Mouse (Mus musculus): ENCODE results near the gene AA467197. TPM values are rescaled to one million over a fixed set of nuclear protein-coding genes. Genes with fewer than 3 reads are reported as not detected.

AA467197 gene
- polyA plus RNA-seq, 1 experiment from 2014 or later, result 0.63 TPM

DNA sequence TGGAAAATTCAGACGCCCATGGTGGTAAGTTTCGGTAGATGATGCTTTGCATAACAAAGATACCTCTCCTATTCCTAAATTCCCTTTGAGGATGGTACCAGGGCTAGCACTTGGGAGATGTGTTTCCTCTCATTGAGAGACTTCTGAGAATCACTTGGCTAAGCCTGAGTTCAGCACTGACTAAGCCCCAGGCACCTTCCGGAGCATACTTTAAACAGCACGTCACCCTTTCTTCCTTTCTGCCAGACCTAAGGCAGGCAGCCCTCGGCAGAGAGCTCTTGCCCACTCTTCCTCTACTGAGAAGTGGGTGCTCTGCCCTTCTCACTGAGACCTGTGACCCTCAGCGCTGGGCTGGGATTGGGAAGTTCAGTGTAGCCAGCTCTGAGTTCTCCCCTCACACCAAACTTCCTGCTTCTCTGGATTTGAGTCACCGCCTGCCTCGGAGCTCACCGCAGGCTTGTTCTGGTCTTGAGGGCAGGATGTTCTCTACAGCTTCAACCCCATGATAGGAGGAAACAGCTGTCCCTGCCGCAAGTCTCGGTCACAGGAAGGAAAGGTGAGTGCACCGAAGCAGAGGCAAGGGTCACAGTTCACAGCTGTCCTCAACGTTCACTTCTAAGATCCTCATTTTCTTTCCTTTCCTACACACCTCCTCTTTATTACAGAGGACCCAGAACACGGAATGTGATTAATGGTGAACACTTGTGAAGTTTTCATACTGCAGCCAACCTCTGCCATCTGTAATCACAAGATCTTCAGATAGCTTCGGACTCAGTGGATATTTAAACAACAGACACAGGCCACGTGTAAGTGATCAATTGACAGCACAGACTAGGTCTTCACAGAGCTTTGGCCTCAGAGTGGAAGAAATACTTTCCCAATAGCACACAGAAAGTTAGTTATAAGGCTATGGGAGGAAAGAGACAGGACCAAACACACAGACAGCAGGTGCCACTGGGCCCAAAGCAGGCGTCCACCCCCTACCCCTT is 15.6 kb downstream of the AA467197 start:
- Histone ChIP-seq H3K4me2 (replicated peaks) (no peak overlapping the region), H3K27me3 (replicated peaks) (no peaks in the 10 kb centered on the region), H3K4me3 (no peak overlapping the region), H3K9me3 (no peaks in the 10 kb centered on the region), H3K36me3 (no peaks in the 10 kb centered on the region), H3K9ac (no peak overlapping the region), H3K27ac (no peak overlapping the region), H3K4me1 (no peaks in the 10 kb centered on the region)
- ATAC-seq (ENCODE audit: low FRiP score, low read depth), result no peak
- WGBS, result 76% methylated on average over 17 of the region's 17 CpGs

- H3K36me3 ChIP-seq, result no peaks in the 10 kb centered on the region
- H3K27me3 ChIP-seq (replicated peaks), result no peaks in the 10 kb centered on the region
- 60% methylated on average over 2 of the region's 2 CpGs for WGBS
- H3K4me1 ChIP-seq, result no peaks in the 10 kb centered on the region
- H3K9me3 ChIP-seq, result no peaks in the 10 kb centered on the region
- no peak overlapping the region for H3K4me3 ChIP-seq
- no peak overlapping the region for H3K4me2 ChIP-seq (replicated peaks)
- H3K27ac ChIP-seq, result no peak overlapping the region
- H3K9ac ChIP-seq, result no peak overlapping the region
- no peak for ATAC-seq (ENCODE audit: low FRiP score, low read depth)
Measured at GRCm38 (mm10) chr2:122656052-122656451, 19.3 kb downstream of the AA467197 start.

GRCm38 (mm10) chr2:122656767-122657166 is 20.0 kb downstream of the AA467197 start:
- Histone ChIP-seq H3K4me3 (no peak overlapping the region), H3K9me3 (no peaks in the 10 kb centered on the region), H3K27me3 (replicated peaks) (no peaks in the 10 kb centered on the region), H3K9ac (no peak overlapping the region), H3K36me3 (no peaks in the 10 kb centered on the region), H3K27ac (no peak overlapping the region), H3K4me2 (replicated peaks) (no peak overlapping the region), H3K4me1 (no peaks in the 10 kb centered on the region)
- no peak for ATAC-seq (ENCODE audit: low FRiP score, low read depth)
- WGBS, result 82% methylated on average over 9 of the region's 9 CpGs

DNA sequence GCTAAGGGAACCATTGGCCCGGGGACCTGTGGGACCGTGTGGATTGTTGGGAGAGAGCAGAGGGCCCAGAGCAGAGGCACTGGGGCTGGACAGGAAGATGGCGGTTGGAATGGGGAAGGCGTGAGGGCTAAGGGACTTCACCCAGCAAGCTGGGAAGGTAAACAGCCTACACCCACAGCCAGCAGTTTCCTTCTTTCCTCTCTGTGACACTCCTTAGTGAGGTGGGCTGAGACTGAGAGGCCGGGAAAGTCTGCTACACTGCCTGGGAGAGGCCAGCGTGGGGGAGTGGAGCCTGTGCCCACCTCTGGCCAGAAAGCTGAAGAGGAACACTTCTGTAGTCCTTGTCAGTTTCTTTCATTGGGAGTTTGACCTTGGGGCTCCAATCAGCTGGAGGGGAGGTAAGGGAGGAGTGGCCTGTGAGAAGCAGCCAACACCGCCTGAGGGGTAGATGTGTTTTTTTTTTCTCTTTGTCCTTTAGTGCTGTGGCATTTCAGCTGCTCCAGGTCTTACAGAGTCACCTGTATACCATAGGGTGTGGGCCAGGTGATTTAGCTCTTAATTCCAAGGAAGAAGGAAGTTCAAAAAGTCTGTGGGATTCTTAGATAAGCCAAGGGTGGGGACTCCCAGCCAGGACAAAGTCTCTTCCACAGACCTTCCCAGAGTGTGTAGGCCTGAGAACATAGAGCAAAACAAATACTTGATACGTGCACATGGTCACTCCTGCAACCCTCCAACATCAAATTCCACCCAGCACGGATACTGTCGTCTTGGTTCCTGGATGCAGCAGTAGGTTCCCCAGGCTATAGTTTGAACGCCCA is 21.1 kb downstream of the AA467197 start:
- Histone ChIP-seq H3K4me1 (no peaks in the 10 kb centered on the region), H3K27ac (no peak overlapping the region), H3K27me3 (replicated peaks) (no peaks in the 10 kb centered on the region), H3K4me2 (replicated peaks) (no peak overlapping the region), H3K4me3 (no peak overlapping the region), H3K9ac (no peak overlapping the region), H3K36me3 (no peaks in the 10 kb centered on the region), H3K9me3 (no peaks in the 10 kb centered on the region)
- WGBS, result 85% methylated on average over 11 of the region's 11 CpGs
- no peak for ATAC-seq (ENCODE audit: low FRiP score, low read depth)

DNA sequence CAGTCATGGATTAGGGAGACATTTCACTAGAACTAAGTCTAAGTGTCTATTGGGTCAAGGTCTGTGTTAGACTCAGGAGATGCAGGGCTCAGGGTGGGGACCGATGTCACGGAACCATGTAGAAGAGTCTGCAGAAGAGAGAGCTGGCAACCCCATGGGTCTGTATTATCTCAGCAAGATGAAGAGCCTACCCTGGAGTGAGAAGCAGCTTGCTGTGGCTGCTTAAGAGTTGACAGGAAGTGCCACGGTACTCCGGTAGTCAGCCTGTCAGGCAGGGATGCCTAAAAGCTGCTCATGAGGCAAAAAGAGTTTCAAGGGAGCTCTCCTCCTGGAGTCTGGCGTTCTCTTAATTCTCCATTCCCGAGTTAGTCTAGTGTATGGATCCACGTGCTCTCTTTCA is 23.0 kb downstream of the AA467197 start:
- Histone ChIP-seq H3K4me1 (no peaks in the 10 kb centered on the region), H3K4me3 (no peak overlapping the region), H3K27ac (no peak overlapping the region), H3K36me3 (no peaks in the 10 kb centered on the region), H3K9me3 (no peaks in the 10 kb centered on the region), H3K4me2 (replicated peaks) (no peak overlapping the region), H3K27me3 (replicated peaks) (no peaks in the 10 kb centered on the region), H3K9ac (no peak overlapping the region)
- ATAC-seq (ENCODE audit: low FRiP score, low read depth), result no peak
- WGBS, result 88% methylated on average over 7 of the region's 7 CpGs

DNA sequence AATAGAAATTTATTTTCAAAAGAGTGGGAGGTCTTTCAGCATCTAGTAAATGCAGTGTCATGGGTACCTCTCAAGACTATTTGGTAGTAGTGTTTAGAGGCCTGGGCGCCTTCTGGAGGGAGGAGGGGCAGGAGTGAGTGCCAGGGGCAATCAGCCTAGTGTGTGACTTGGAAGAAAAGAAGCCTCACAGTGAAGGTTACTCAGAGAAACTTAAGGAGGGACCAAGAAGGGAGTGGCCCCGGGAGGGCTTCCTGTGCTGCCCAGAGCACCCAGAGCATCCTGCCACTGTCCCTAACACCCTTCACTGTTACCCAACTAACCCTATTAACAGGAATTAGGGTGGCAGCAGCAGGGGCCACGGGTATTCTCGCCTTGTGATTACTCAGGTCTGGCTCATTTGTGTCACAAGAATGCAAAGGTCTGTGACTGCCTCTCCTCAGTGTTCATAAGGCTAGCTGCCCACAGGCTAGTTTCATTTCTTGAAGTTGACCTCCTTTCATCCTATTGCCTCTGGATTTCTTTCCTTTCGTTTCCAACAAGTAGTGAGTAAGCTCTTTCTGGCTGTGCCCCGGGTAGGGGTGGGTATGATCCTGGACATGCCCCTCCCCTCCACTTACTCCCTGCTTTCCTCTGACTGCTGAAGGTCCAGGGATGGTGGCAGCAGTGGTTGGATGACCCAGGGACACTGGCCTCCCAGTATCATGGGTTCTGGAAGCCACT is 28.6 kb downstream of the AA467197 start:
- H3K4me1 ChIP-seq, result no peaks in the 10 kb centered on the region
- no peaks in the 10 kb centered on the region for H3K36me3 ChIP-seq
- H3K4me3 ChIP-seq, result no peak overlapping the region
- no peak for ATAC-seq (ENCODE audit: low FRiP score, low read depth)
- no peak overlapping the region for H3K27ac ChIP-seq
- H3K9me3 ChIP-seq, result no peaks in the 10 kb centered on the region
- H3K4me2 ChIP-seq (replicated peaks), result no peak overlapping the region
- H3K27me3 ChIP-seq (replicated peaks), result no peaks in the 10 kb centered on the region
- no peak overlapping the region for H3K9ac ChIP-seq
- 60% methylated on average over 6 of the region's 6 CpGs for WGBS

- Histone ChIP-seq H3K9ac (no peak overlapping the region), H3K4me3 (no peak overlapping the region), H3K4me1 (no peaks in the 10 kb centered on the region), H3K9me3 (no peaks in the 10 kb centered on the region), H3K27me3 (replicated peaks) (no peaks in the 10 kb centered on the region), H3K4me2 (replicated peaks) (no peak overlapping the region), H3K27ac (no peak overlapping the region), H3K36me3 (no peaks in the 10 kb centered on the region)
- 46% methylated on average over 12 of the region's 12 CpGs for WGBS
- peak; percentile 58; the same call in 1 of the 2 replicates for ATAC-seq (ENCODE audit: low FRiP score, low read depth)
Measured at GRCm38 (mm10) chr2:122665973-122666875, 29.4 kb downstream of the AA467197 start.

GRCm38 (mm10) chr2:122667856-122668255 is 31.1 kb downstream of the AA467197 start:
- Histone ChIP-seq H3K36me3 (no peaks in the 10 kb centered on the region), H3K4me1 (no peaks in the 10 kb centered on the region), H3K9ac (no peak overlapping the region), H3K4me3 (no peak overlapping the region), H3K9me3 (no peaks in the 10 kb centered on the region), H3K4me2 (replicated peaks) (no peak overlapping the region), H3K27me3 (replicated peaks) (no peaks in the 10 kb centered on the region), H3K27ac (no peak overlapping the region)
- no peak for ATAC-seq (ENCODE audit: low FRiP score, low read depth)
- WGBS, result 62% methylated on average over 5 of the region's 5 CpGs

DNA sequence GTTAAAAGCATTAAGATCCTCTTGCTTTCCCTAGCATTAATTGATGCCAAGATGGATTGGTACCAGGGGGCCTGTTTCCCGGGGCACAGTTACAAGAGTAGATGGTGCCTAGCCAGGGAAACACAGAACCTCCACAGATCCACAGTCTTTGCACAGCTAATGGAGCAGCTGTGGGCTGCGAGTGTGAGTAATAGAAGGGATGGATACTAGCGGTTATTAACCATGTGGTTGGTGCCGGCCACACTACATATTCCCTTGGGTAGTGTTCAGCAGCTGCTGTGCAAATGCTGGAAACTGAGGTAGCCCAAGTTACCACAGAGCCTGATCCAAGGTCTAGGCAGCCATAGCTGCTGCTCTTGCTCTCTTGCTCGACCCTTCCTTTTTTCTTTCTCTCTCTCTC is 34.9 kb downstream of the AA467197 start:
- Histone ChIP-seq H3K27me3 (replicated peaks) (no peaks in the 10 kb centered on the region), H3K4me3 (no peak overlapping the region), H3K4me1 (no peaks in the 10 kb centered on the region), H3K36me3 (no peaks in the 10 kb centered on the region), H3K4me2 (replicated peaks) (no peak overlapping the region), H3K27ac (no peak overlapping the region), H3K9ac (no peak overlapping the region), H3K9me3 (no peaks in the 10 kb centered on the region)
- 63% methylated on average over 5 of the region's 5 CpGs for WGBS
- ATAC-seq (ENCODE audit: low FRiP score, low read depth), result peak; percentile 64

- Histone ChIP-seq H3K4me2 (replicated peaks) (no peak overlapping the region), H3K9ac (no peak overlapping the region), H3K9me3 (no peaks in the 10 kb centered on the region), H3K4me1 (no peaks in the 10 kb centered on the region), H3K36me3 (no peaks in the 10 kb centered on the region), H3K27ac (no peak overlapping the region), H3K27me3 (replicated peaks) (no peaks in the 10 kb centered on the region), H3K4me3 (no peak overlapping the region)
- no peak for ATAC-seq (ENCODE audit: low FRiP score, low read depth)
- WGBS, result 71% methylated on average over 5 of the region's 5 CpGs
Measured at GRCm38 (mm10) chr2:122672841-122673240, 36.1 kb downstream of the AA467197 start.

DNA sequence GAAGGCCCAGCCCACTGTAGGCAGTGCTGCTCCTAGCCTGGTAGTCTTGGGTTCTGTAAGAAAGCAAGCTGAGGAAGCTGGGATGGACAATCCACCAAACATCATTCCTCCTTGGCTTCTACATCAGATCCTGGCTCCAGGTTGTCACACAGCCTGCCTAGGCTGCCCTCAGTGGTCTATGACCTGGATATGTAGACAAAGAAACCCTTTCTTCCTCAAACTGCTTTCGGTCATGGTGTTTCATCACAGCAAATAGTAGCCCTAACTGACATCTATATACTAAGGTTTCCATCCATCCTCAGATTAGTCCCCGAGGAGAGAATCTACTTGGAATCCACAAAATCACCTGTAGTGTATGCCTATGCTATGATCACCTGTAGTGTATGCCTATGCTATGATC is 38.3 kb downstream of the AA467197 start:
- Histone ChIP-seq H3K27ac (no peak overlapping the region), H3K9me3 (no peaks in the 10 kb centered on the region), H3K36me3 (no peaks in the 10 kb centered on the region), H3K4me1 (no peaks in the 10 kb centered on the region), H3K4me2 (replicated peaks) (no peak overlapping the region), H3K4me3 (no peak overlapping the region), H3K9ac (no peak overlapping the region), H3K27me3 (replicated peaks) (no peaks in the 10 kb centered on the region)
- no peak for ATAC-seq (ENCODE audit: low FRiP score, low read depth)
- 94% methylated on average over 2 of the region's 2 CpGs for WGBS
